Mouse (Mus musculus): ENCODE data around the gene Tdrd5. TPM values are rescaled to one million over a fixed set of nuclear protein-coding genes. Genes with fewer than 3 reads are reported as not detected.

Gene Tdrd5
- total and polyA plus RNA-seq, 3 experiments, result 3.4 to 4.1 TPM; not detected in 1

DNA sequence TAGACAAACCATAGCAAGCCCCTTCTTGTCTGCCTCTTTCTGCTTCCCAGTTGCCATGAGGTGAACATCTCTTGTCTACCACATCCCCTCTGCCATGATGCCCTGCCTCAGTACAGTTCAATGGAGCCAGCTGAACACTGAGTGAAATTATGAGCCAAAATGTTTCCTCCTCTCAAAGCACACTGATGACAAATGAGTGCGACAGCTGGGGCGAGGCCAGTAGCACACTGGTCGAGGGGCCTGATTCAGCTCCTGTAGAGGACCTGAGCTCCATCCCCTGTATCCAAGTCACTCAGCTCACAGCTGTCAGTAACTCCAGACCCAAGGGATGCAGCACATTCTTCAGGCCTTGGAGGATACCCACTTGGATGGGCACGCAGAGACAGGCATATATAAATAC is 42.2 kb upstream of the Tdrd5 start:
- H3K4me3 ChIP-seq (ENCODE audit: control insufficient read depth in 1 of 2, insufficient read depth in 1 of 2, low read depth in 2 of 2, low read length in 2 of 2), result no peak overlapping the region
- no peak for DNase-seq (ENCODE audit: low read depth, low spot score)
- TF ChIP-seq CHD2 (IDR thresholded peaks at IDR 0.05; ENCODE audit: low read length) (no peak), TBP (IDR thresholded peaks at IDR 0.05; ENCODE audit: low read depth, low read length) (no peak), USF2 (IDR thresholded peaks at IDR 0.05; ENCODE audit: borderline replicate concordance in 1 of 2, insufficient read depth in 1 of 2, low read depth in 1 of 2, low read length in 2 of 2) (no peak), USF1 (IDR thresholded peaks at IDR 0.05; ENCODE audit: low read depth, low read length) (no peak), POLR2A (IDR thresholded peaks at IDR 0.05; ENCODE audit: control insufficient read depth in 1 of 2, insufficient read depth in 1 of 2, low read depth in 1 of 2, low read length in 2 of 2, poor library complexity in 1 of 2) (no peak), GATA1 (IDR thresholded peaks at IDR 0.05; ENCODE audit: low read depth, low read length) (no peak), HCFC1 (IDR thresholded peaks at IDR 0.05; ENCODE audit: low read depth, low read length) (no peak), SMC3 (IDR thresholded peaks at IDR 0.05; ENCODE audit: low read depth, low read length) (no peak), MEF2A (IDR thresholded peaks at IDR 0.05; ENCODE audit: extremely low read depth, insufficient replicate concordance, low read depth, low read length, poor library complexity, severe bottlenecking) (no peak), MAFK (IDR thresholded peaks at IDR 0.05; ENCODE audit: borderline replicate concordance, low read depth, low read length) (no peak), MYB (IDR thresholded peaks at IDR 0.05; ENCODE audit: low read depth, low read length) (no peak), E2F4 (IDR thresholded peaks at IDR 0.05; ENCODE audit: borderline replicate concordance, low read depth, low read length) (no peak), NRF1 (IDR thresholded peaks at IDR 0.05; ENCODE audit: insufficient read depth, low read depth, low read length, poor library complexity, severe bottlenecking) (no peak)
- no peaks in the 10 kb centered on the region for H3K4me1 ChIP-seq (ENCODE audit: control insufficient read depth in 1 of 2, insufficient read depth in 2 of 2, low read length in 2 of 2)
- no peaks in the 10 kb centered on the region for H3K79me2 ChIP-seq (ENCODE audit: control insufficient read depth, insufficient read depth, low read length, poor library complexity)
- H3K9ac ChIP-seq (ENCODE audit: control insufficient read depth, low read depth, low read length, poor library complexity, severe bottlenecking), result no peak overlapping the region
- no peak overlapping the region for H3K27ac ChIP-seq (ENCODE audit: control insufficient read depth, low read depth, low read length)
- no peaks in the 10 kb centered on the region for H3K36me3 ChIP-seq (ENCODE audit: control insufficient read depth in 1 of 2, insufficient read depth in 2 of 2, low read length in 2 of 2)
- H3K27me3 ChIP-seq (ENCODE audit: control insufficient read depth in 1 of 2, insufficient read depth in 2 of 2, low read length in 2 of 2), result no peaks in the 10 kb centered on the region; a peak in 1 of 4 replicates
- no peaks in the 10 kb centered on the region for H3K9me3 ChIP-seq (replicated peaks; ENCODE audit: insufficient read depth, low read length)

- no peaks in the 10 kb centered on the region for H3K36me3 ChIP-seq (ENCODE audit: control insufficient read depth in 1 of 2, insufficient read depth in 2 of 2, low read length in 2 of 2)
- H3K9me3 ChIP-seq (replicated peaks; ENCODE audit: insufficient read depth, low read length), result no peaks in the 10 kb centered on the region
- TF ChIP-seq SMC3 (IDR thresholded peaks at IDR 0.05; ENCODE audit: low read depth, low read length), result no peak
- TF ChIP-seq CTCF (IDR thresholded peaks at IDR 0.05 in 2 of 3, conservative IDR thresholded peaks at IDR 0.05 in 1 of 3; ENCODE audit: control insufficient read depth in 1 of 3, insufficient read depth in 1 of 3, low read depth in 2 of 3, low read length in 3 of 3, poor library complexity in 1 of 3, severe bottlenecking in 1 of 3), result no peak
- no peak for TF ChIP-seq ZC3H11A (IDR thresholded peaks at IDR 0.05; ENCODE audit: low read depth, low read length)
- TF ChIP-seq RAD21 (IDR thresholded peaks at IDR 0.05; ENCODE audit: low read depth, low read length), result no peak
- H3K27me3 ChIP-seq (ENCODE audit: control insufficient read depth in 1 of 2, insufficient read depth in 2 of 2, low read length in 2 of 2), result no peaks in the 10 kb centered on the region
- no peak overlapping the region for H3K9ac ChIP-seq (ENCODE audit: control insufficient read depth, low read depth, low read length, poor library complexity, severe bottlenecking)
- H3K79me2 ChIP-seq (ENCODE audit: control insufficient read depth, insufficient read depth, low read length, poor library complexity), result no peaks in the 10 kb centered on the region
- no peaks in the 10 kb centered on the region for H3K4me1 ChIP-seq (ENCODE audit: control insufficient read depth in 1 of 2, insufficient read depth in 2 of 2, low read length in 2 of 2)
- no peak for DNase-seq (ENCODE audit: low read depth, low spot score)
- H3K27ac ChIP-seq (ENCODE audit: control insufficient read depth, low read depth, low read length), result no peak overlapping the region
- H3K4me3 ChIP-seq (ENCODE audit: control insufficient read depth in 1 of 2, insufficient read depth in 1 of 2, low read depth in 2 of 2, low read length in 2 of 2), result no peak overlapping the region
Measured at GRCm38 (mm10) chr1:156344433-156344832, 41.0 kb upstream of the Tdrd5 start.

Measured in MEL (cell line).